Mouse (Mus musculus) megakaryocyte, embryonic 14.5 days (primary cell): ENCODE results near the gene Cercam. TPM values are rescaled to one million over a fixed set of nuclear protein-coding genes. Genes with fewer than 3 reads are reported as not detected.

Source experiments
- H3K27me3 ChIP-seq: replicated peaks from 2 replicates; pipeline ENCODE3; 2012; ENCODE audit warnings: inconsistent platforms
- H3K36me3 ChIP-seq: replicated peaks from 2 replicates; pipeline ENCODE3; 2012; ENCODE audit warnings: low read length, inconsistent platforms, mixed read lengths
- H3K4me1 ChIP-seq: 2 replicates; pipeline ENCODE4 v1.6.1; 2012; ENCODE audit warnings: inconsistent platforms
- H3K4me3 ChIP-seq: replicated peaks from 2 replicates; pipeline ENCODE3; 2012; ENCODE audit warnings: moderate library complexity, mild to moderate bottlenecking, inconsistent platforms
- H3K9me3 ChIP-seq: 2 replicates; pipeline ENCODE4 v1.6.1; 2012; ENCODE audit warnings: inconsistent platforms
- FLI1 ChIP-seq: IDR thresholded peaks from 2 replicates; pipeline ENCODE4 v1.6.1; 2012; ENCODE audit warnings: low read length, inconsistent platforms, mixed read lengths
- GATA1 ChIP-seq: IDR thresholded peaks from 3 replicates; pipeline ENCODE4 v1.6.1; 2012; ENCODE audit warnings: mixed read lengths, low read length, inconsistent platforms, borderline replicate concordance
- polyA plus RNA-seq: library from polyadenylated mRNA; stranded (reverse); fragments of >175 nt; gene quantifications from 2 replicates; pipeline ENCODE4 v1.2.3, GENCODE M21; 2012; ENCODE audit warnings: low replicate concordance; ENCODE audit not compliant: insufficient read depth

The Cercam gene
- polyA plus RNA-seq, 1 experiment: 68.0 TPM

DNA sequence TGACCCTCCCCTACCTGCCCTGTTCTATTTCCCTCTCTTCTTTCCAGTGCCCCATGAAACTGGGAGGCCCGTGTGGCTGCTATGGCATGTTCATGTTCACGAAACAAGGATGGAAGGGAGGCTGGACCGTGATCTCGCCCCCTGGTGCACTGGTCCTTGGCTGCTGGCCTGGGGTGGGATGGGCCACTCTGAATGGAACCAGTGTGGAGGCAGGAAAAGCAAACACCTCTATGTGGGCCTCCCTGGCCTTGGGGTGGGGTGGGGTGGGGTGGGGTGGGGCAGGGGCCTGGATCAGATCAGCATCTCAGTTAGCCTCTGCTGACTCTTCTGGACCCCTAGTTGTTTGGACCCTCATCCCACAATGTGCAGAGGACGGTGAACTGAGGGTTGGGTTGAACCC lies 15.2 kb upstream of the Cercam start:
- no peak for TF ChIP-seq GATA1
- TF ChIP-seq FLI1: no peak
- H3K4me3 ChIP-seq: no peak overlapping the region
- H3K27me3 ChIP-seq: peaks cover 48% of the 10 kb centered on the region
- H3K36me3 ChIP-seq: peaks cover 1% of the 10 kb centered on the region
- H3K4me1 ChIP-seq: peaks cover 81% of the 10 kb centered on the region
- H3K9me3 ChIP-seq: no peaks in the 10 kb centered on the region

DNA sequence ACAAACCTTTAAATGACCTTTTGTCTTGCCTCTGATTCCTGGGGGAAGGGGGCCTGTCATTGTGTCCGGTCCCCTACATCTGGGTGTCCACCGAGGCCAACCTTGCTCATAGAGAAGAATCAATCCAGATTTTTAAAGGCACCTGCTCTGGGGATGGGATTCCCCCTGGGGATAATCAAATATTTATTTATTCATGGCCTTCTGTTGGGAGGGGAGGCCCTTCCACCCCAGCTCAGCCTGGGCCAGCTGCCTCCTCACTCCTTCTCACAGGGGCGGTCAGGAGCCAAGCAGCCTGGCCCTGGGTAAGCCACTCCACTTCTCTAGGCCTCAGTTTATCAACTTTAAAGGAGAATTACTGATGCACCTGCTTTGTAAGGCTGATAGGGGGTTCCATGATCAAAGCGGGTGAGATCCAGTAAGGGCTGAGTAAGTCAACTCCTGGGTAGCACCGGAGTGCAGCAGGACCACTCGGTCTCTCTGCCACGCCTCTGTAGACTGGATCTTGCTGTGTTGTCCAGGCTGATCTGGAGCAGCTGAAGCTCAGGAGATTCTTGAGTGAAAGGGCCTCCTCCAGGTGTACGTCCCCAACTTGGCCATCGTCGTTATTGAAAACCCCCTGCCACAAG lies 13.3 kb upstream of the Cercam start:
- Histone ChIP-seq H3K4me1 (peaks cover 78% of the 10 kb centered on the region), H3K27me3 (peaks cover 48% of the 10 kb centered on the region), H3K9me3 (no peaks in the 10 kb centered on the region), H3K36me3 (no peaks in the 10 kb centered on the region), H3K4me3 (no peak overlapping the region)
- no peak for TF ChIP-seq GATA1
- no peak for TF ChIP-seq FLI1

GRCm38 (mm10) chr2:29856451-29857260 lies 12.3 kb upstream of the Cercam start:
- Histone ChIP-seq H3K4me3 (no peak overlapping the region), H3K27me3 (peaks cover 48% of the 10 kb centered on the region), H3K9me3 (no peaks in the 10 kb centered on the region), H3K4me1 (peaks cover 74% of the 10 kb centered on the region), H3K36me3 (no peaks in the 10 kb centered on the region)
- TF ChIP-seq FLI1 (no peak), GATA1 (no peak)

- no peak overlapping the region for H3K4me3 ChIP-seq
- no peaks in the 10 kb centered on the region for H3K36me3 ChIP-seq
- no peak for TF ChIP-seq FLI1
- no peak for TF ChIP-seq GATA1
- no peaks in the 10 kb centered on the region for H3K9me3 ChIP-seq
- H3K27me3 ChIP-seq: peaks cover 48% of the 10 kb centered on the region
- peaks cover 72% of the 10 kb centered on the region for H3K4me1 ChIP-seq
Observed at GRCm38 (mm10) chr2:29857341-29857740, 11.6 kb upstream of the Cercam start.

- TF ChIP-seq GATA1: no peak
- no peak for TF ChIP-seq FLI1
- Histone ChIP-seq H3K4me1 (peaks cover 75% of the 10 kb centered on the region), H3K9me3 (no peaks in the 10 kb centered on the region), H3K4me3 (no peak overlapping the region), H3K27me3 (peaks cover 50% of the 10 kb centered on the region), H3K36me3 (no peaks in the 10 kb centered on the region)
Observed at GRCm38 (mm10) chr2:29857967-29858366, 11.0 kb upstream of the Cercam start.

DNA sequence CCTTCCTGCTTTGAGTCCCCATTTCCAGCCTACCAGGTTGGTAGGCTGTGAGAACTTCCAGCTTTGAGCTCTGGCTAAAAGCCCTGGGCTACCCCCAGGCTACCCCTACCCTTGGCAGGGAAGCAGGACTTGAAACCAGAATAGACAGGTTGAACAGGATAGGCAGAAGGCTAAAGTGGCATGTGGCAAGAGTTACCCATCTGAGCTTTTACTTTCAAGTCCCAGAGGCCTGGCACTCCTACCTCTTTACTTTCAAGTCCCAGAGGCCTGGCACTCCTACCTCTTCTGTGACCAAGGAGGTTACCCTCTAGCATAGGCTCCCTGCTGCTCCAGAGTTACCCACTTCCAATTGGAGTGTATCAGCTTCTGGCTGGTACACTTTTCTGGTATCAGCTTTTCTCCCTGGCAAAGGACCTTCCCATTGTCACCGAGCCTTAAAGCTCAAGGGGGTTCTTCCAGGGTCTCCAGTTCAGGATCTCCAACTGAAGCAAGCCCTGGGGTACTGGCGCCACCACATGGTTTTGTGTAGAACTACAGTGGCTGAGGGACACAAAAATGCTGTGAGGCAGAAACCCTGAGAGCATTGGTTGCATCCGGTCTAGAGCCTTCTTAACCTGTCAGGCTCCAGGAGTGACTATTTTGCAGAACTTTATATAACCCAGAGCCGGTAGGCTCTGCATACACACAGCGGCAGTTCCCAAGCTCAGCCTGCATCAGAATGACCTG lies 10.1 kb upstream of the Cercam start:
- no peaks in the 10 kb centered on the region for H3K36me3 ChIP-seq
- no peaks in the 10 kb centered on the region for H3K9me3 ChIP-seq
- TF ChIP-seq GATA1 (no peak), FLI1 (no peak)
- H3K4me1 ChIP-seq: peaks cover 76% of the 10 kb centered on the region
- peaks cover 44% of the 10 kb centered on the region for H3K27me3 ChIP-seq
- no peak overlapping the region for H3K4me3 ChIP-seq

- peak overlapping the region; percentile 44 for H3K4me3 ChIP-seq
- peaks cover 70% of the 10 kb centered on the region for H3K4me1 ChIP-seq
- H3K27me3 ChIP-seq: peaks cover 4% of the 10 kb centered on the region
- no peaks in the 10 kb centered on the region for H3K36me3 ChIP-seq
- TF ChIP-seq FLI1 (no peak), GATA1 (no peak)
- no peaks in the 10 kb centered on the region for H3K9me3 ChIP-seq
Observed at GRCm38 (mm10) chr2:29865125-29865524, 3.8 kb upstream of the Cercam start.

DNA sequence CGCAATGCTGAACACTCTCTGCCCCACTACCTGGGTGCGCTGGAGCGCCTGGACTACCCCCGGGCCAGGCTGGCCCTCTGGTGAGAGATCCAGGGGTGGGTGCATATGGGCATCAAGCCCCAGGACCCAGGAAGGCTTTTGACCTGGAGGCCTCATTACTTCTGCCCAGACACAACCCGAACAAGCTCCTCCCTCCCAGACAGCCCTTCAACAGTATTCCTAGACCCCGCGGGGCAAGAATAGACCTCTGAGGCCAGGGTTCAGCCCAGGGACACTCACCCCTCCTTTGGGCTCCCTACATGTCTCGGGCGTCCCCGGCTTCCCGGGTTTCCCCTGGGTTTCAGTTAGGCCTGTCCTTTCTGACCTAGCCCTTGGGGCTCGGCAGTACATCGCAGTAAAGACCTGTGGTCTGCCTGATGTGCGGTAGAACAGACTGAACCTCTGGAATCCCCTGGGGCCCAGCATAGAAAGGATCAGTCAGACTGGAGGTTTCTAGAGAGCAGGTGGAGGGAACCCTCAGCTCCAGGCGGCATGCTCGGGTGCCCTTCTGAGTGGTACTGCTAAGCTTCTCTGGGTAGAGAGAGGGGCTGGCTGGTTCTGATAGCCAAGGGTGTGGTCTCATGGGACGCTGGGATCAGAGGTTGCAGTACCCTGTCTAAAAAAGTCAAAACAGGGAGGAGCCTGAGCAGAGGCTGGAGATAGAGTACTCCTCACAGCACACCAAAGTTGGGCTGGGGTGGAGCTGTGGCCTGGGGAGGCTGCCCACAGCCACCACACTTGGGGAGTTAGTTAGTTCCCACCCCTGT lies 885 bp downstream of the Cercam start:
- H3K36me3 ChIP-seq: peaks cover 41% of the 10 kb centered on the region
- peak overlapping the region; percentile 98 for H3K4me3 ChIP-seq
- H3K4me1 ChIP-seq: peaks cover 65% of the 10 kb centered on the region
- H3K9me3 ChIP-seq: no peaks in the 10 kb centered on the region
- no peak for TF ChIP-seq GATA1
- TF ChIP-seq FLI1: no peak
- no peaks in the 10 kb centered on the region for H3K27me3 ChIP-seq

DNA sequence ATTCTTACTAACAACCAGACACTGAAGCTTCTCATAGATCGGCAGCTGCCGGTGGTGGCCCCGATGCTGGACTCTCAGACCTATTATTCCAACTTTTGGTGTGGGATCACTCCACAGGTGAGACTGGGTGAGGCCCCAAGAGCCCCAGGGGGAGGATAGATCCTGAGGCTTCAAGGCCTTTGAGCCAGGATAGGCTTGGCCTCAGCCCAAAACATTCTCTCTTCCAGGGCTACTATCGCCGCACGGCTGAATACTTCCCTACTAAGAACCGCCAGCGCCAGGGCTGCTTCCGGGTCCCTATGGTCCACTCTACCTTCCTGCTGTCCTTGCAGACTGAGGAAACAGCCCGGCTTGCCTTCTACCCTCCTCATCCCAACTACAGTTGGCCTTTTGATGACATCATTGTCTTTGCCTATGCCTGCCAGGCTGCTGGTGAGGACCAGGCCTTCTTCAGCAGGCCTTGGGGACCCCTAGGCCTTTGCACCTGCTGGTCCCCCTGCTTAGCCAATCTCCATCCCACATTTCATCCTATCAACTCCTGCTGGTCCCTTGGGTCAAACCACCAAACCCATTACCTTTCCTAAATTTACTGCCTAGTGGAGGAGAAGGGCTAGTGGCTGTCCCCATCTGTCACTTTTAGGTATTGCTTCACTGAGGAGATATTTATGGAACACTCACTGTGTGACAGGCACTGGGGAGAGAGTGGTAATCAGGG lies 3.8 kb downstream of the Cercam start:
- Histone ChIP-seq H3K27me3 (no peaks in the 10 kb centered on the region), H3K9me3 (no peaks in the 10 kb centered on the region), H3K36me3 (peaks cover 65% of the 10 kb centered on the region), H3K4me1 (peaks cover 47% of the 10 kb centered on the region), H3K4me3 (no peak overlapping the region)
- TF ChIP-seq GATA1 (no peak), FLI1 (no peak)

DNA sequence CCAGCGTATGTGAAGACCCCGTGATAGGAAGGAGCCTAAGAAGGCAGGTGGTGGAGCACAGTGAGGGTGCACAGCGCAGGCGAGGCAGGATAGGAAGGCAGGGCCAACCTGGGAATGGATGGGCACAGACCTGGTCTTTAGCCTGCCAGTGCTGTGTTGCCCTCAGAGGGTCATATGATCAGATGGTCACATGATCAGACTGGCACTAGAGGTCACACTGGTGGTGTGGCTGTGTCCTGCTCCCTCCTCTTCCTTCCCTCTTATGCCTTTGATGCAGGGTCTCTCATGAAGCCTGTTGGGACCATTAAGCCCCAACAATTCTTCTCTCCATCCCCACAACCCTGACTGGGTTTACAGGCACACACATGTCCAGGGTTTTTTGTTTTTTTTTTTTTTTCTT lies 4.8 kb downstream of the Cercam start:
- Histone ChIP-seq H3K4me1 (peaks cover 40% of the 10 kb centered on the region), H3K36me3 (peaks cover 74% of the 10 kb centered on the region), H3K27me3 (no peaks in the 10 kb centered on the region), H3K9me3 (no peaks in the 10 kb centered on the region), H3K4me3 (peak overlapping the region; percentile 70)
- TF ChIP-seq GATA1 (no peak), FLI1 (no peak)
